In genomic region chr9:80165690-80166089, GRCm38 (mm10) we compare ENCODE assay signal across 8 mouse cellular contexts. TPM values are rescaled to one million over a fixed set of nuclear protein-coding genes. Genes with fewer than 3 reads are reported as not detected.
DNase-seq lines count a peak whose midpoint lies in the region; ATAC-seq and TF ChIP-seq lines count a peak whose summit lies in the region.

No protein-coding gene starts in this region.

- peak overlapping the region; percentile 82 for H3K4me2 ChIP-seq in forebrain, embryonic 15.5 days (replicated peaks)
- H3K4me2 ChIP-seq in kidney, postnatal 0 days (ENCODE audit: low read length), result peak overlapping the region; percentile 71
- H3K4me2 ChIP-seq in neural tube, embryonic 12.5 days (replicated peaks), result peak overlapping the region; percentile 78

- H3K4me3 ChIP-seq in layer of hippocampus, adult 2 months, result peak overlapping the region; percentile 95
- peak overlapping the region; percentile 94 for H3K4me3 ChIP-seq in forebrain, embryonic 15.5 days
- peak overlapping the region; percentile 93 for H3K4me3 ChIP-seq in kidney, postnatal 0 days (replicated peaks; ENCODE audit: low read depth, low read length)
- H3K4me3 ChIP-seq in neural tube, embryonic 12.5 days, result no peak overlapping the region; the same call in 1 of the 2 replicates

- H3K9ac ChIP-seq in forebrain, embryonic 15.5 days (replicated peaks), result no peak overlapping the region
- H3K9ac ChIP-seq in kidney, postnatal 0 days (ENCODE audit: low read depth, low read length), result peak overlapping the region; percentile 91
- no peak overlapping the region for H3K9ac ChIP-seq in neural tube, embryonic 12.5 days

- TF ChIP-seq CTCF in layer of hippocampus, adult 2 months (conservative IDR thresholded peaks at IDR 0.05), result no peak
- no peak for TF ChIP-seq CTCF in kidney, postnatal 0 days (IDR thresholded peaks at IDR 0.05; ENCODE audit: low read depth)

- peaks cover 8% of the 10 kb centered on the region for H3K4me1 ChIP-seq in forebrain, embryonic 15.5 days
- H3K4me1 ChIP-seq in kidney, postnatal 0 days (replicated peaks; ENCODE audit: insufficient read depth, low read length), result peaks cover 5% of the 10 kb centered on the region; the same call in 1 of the 2 replicates
- H3K4me1 ChIP-seq in neural tube, embryonic 12.5 days, result 0 out of 2 replicates have a peak, but pooled peaks cover 9% of the 10 kb centered on the region

- H3K36me3 ChIP-seq in forebrain, embryonic 15.5 days, result no peaks in the 10 kb centered on the region
- H3K36me3 ChIP-seq in kidney, postnatal 0 days (ENCODE audit: insufficient read depth, low read length), result no peaks in the 10 kb centered on the region
- H3K36me3 ChIP-seq in neural tube, embryonic 12.5 days, result no peaks in the 10 kb centered on the region

- H3K27ac ChIP-seq in layer of hippocampus, adult 2 months, result peak overlapping the region; percentile 91
- H3K27ac ChIP-seq in forebrain, embryonic 15.5 days (replicated peaks), result no peak overlapping the region
- peak overlapping the region; percentile 98 for H3K27ac ChIP-seq in kidney, postnatal 0 days
- H3K27ac ChIP-seq in neural tube, embryonic 12.5 days, result no peak overlapping the region

- no peaks in the 10 kb centered on the region for H3K9me3 ChIP-seq in forebrain, embryonic 15.5 days
- no peaks in the 10 kb centered on the region for H3K9me3 ChIP-seq in kidney, postnatal 0 days (replicated peaks; ENCODE audit: low read length)
- H3K9me3 ChIP-seq in neural tube, embryonic 12.5 days, result no peaks in the 10 kb centered on the region

- no peak for ATAC-seq in forebrain, embryonic 15.5 days (replicated peaks)
- ATAC-seq in kidney, postnatal 0 days (replicated peaks; ENCODE audit: low FRiP score, low read depth), result no peak
- ATAC-seq in neural tube, embryonic 12.5 days (ENCODE audit: low FRiP score, low read depth), result no peak

- H3K27me3 ChIP-seq in forebrain, embryonic 15.5 days, result no peaks in the 10 kb centered on the region
- H3K27me3 ChIP-seq in kidney, postnatal 0 days (ENCODE audit: insufficient read depth, low read length), result no peaks in the 10 kb centered on the region
- no peaks in the 10 kb centered on the region for H3K27me3 ChIP-seq in neural tube, embryonic 12.5 days (replicated peaks)

- WGBS in forebrain, embryonic 15.5 days, result 53% methylated on average over 9 of the region's 9 CpGs
- WGBS in kidney, postnatal 0 days, result 9% methylated on average over 9 of the region's 9 CpGs
- 46% methylated on average over 9 of the region's 9 CpGs for WGBS in neural tube, embryonic 12.5 days

- no peak for DNase-seq in layer of hippocampus, adult 2 months (ENCODE audit: low spot score in 2 of 2)
- no peak for DNase-seq in layer of hippocampus, postnatal 10 days (ENCODE audit: low spot score in 2 of 2)
- peak; percentile 66 for DNase-seq in kidney, postnatal 0 days (ENCODE audit: low spot score)
- DNase-seq in urinary bladder, adult 2 months (ENCODE audit: low spot score), result no peak
- no peak for DNase-seq in thymus, postnatal 36 days
- DNase-seq in urinary bladder, postnatal 4 days (ENCODE audit: low spot score in 2 of 2), result no peak

RNA-seq across cellular contexts. Expression of gene Myo6, which starts 0.9 kb away (rescaled TPM):
- total RNA-seq in layer of hippocampus, adult 2 months (2021), result 10 to 100 TPM; 82.0 to 83.8 TPM
- total RNA-seq in layer of hippocampus, postnatal 10 days (2021), result 10 to 100 TPM; 59.0 to 72.6 TPM
- 12.8 and 13.5 TPM in 2 replicates for polyA plus RNA-seq in forebrain, embryonic 15.5 days (2015; fragmentation: Nextera tagmentation; extraction: Ambion mirVana)
- 51.0 and 63.1 TPM in 2 replicates for polyA plus RNA-seq in kidney, postnatal 0 days (2015; fragmentation: Nextera tagmentation; extraction: Ambion mirVana)
- 13.6 and 15.7 TPM in 2 replicates for polyA plus RNA-seq in neural tube, embryonic 12.5 days (2016; fragmentation: Nextera tagmentation; extraction: Ambion mirVana)
- 14.6 and 24.4 TPM in 2 replicates for polyA plus RNA-seq in urinary bladder, adult 2 months (2012; rRNA removed)

Comparison
In these comparisons a context has a peak if more than half of its experiments do, and no peak if none do; other contexts are left out.
1. H3K27ac ChIP-seq: peak in layer of hippocampus, adult 2 months (single experiment) and kidney, postnatal 0 days (single experiment); none in forebrain, embryonic 15.5 days (single experiment) and neural tube, embryonic 12.5 days (single experiment).
2. Peak in every context shown above with its lines, with median percentiles within 50 percentile points of each other: H3K4me2 ChIP-seq.